ENCODE assay signal across 19 mouse cellular contexts in the genomic region with DNA sequence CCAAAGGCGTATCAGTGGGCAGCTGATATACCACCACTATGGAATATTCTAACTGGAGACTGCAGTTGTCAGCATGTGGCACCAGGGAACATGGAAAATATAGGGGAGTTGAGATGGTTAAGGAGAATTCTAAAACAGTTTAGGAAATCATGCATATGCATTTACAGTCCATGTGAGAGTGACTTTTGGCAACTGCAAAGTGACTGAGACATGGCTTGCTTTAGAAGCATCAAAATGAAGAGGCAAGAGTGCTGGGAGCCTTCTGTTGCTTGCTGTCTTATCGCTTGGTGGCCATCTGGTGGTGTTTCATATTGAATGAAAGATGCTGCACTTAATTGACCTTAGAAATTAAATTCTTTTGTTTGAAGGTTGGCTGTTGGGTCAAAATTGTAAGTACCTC. TPM values are rescaled to one million over a fixed set of nuclear protein-coding genes. Genes with fewer than 3 reads are reported as not detected.
DNase-seq lines count a peak whose midpoint lies in the region; ATAC-seq and TF ChIP-seq lines count a peak whose summit lies in the region.
"Had no signal": no experiment of that assay in that cellular context is flagged by ENCODE, and none has a peak within 500 bp of the region (broad histone marks: within the 10 kb centered on the region; RNA-seq: fewer than 3 reads in every experiment).

No protein-coding gene starts in this region.

- H3K9ac ChIP-seq in forebrain, postnatal 0 days, result no peak overlapping the region
- no peak overlapping the region for H3K9ac ChIP-seq in forebrain, embryonic 13.5 days
- H3K9ac ChIP-seq in midbrain, postnatal 0 days (replicated peaks; ENCODE audit: low read length, poor library complexity, severe bottlenecking), result no peak overlapping the region
- H3K9ac ChIP-seq in midbrain, embryonic 13.5 days (replicated peaks), result no peak overlapping the region
- H3K9ac ChIP-seq: hindbrain, embryonic 13.5 days; limb, embryonic 12.5 days; liver, postnatal 0 days; neural tube, embryonic 15.5 days had no signal

- no peaks in the 10 kb centered on the region for H3K4me1 ChIP-seq in forebrain, postnatal 0 days (ENCODE audit: insufficient read depth)
- no peaks in the 10 kb centered on the region for H3K4me1 ChIP-seq in forebrain, embryonic 13.5 days
- no peaks in the 10 kb centered on the region for H3K4me1 ChIP-seq in midbrain, postnatal 0 days (ENCODE audit: insufficient read depth, low read length)
- H3K4me1 ChIP-seq in midbrain, embryonic 13.5 days (replicated peaks), result no peaks in the 10 kb centered on the region
- H3K4me1 ChIP-seq: hindbrain, embryonic 13.5 days; limb, embryonic 12.5 days; midbrain, embryonic 10.5 days; neural tube, embryonic 15.5 days had no signal

- no peak overlapping the region for H3K4me3 ChIP-seq in forebrain, postnatal 0 days (ENCODE audit: low read depth, low read length)
- H3K4me3 ChIP-seq in forebrain, embryonic 13.5 days, result no peak overlapping the region
- H3K4me3 ChIP-seq in midbrain, postnatal 0 days (ENCODE audit: low read depth, low read length), result no peak overlapping the region
- H3K4me3 ChIP-seq in midbrain, embryonic 13.5 days (replicated peaks), result no peak overlapping the region
- H3K4me3 ChIP-seq: gastrocnemius, adult 2 months; hindbrain, embryonic 13.5 days; limb, embryonic 12.5 days; midbrain, embryonic 10.5 days; neural tube, embryonic 15.5 days had no signal

- whole genome bisulfite sequencing in forebrain, postnatal 0 days, result 75% methylated on average over 2 of the region's 2 CpGs
- 82% methylated on average over 2 of the region's 2 CpGs for WGBS in forebrain, embryonic 13.5 days
- 89% methylated on average over 2 of the region's 2 CpGs for WGBS in midbrain, postnatal 0 days
- WGBS in midbrain, embryonic 13.5 days, result 92% methylated on average over 2 of the region's 2 CpGs

- H3K4me2 ChIP-seq in forebrain, postnatal 0 days (ENCODE audit: low read depth), result no peak overlapping the region
- no peak overlapping the region for H3K4me2 ChIP-seq in forebrain, embryonic 13.5 days
- no peak overlapping the region for H3K4me2 ChIP-seq in midbrain, postnatal 0 days (ENCODE audit: low read depth, low read length, poor library complexity, severe bottlenecking)
- no peak overlapping the region for H3K4me2 ChIP-seq in midbrain, embryonic 13.5 days (replicated peaks)
- H3K4me2 ChIP-seq: hindbrain, embryonic 13.5 days; limb, embryonic 12.5 days; liver, embryonic 11.5 days; neural tube, embryonic 15.5 days had no signal

- H3K27me3 ChIP-seq in forebrain, postnatal 0 days (ENCODE audit: insufficient read depth, low read length), result no peaks in the 10 kb centered on the region
- H3K27me3 ChIP-seq in forebrain, embryonic 13.5 days, result no peaks in the 10 kb centered on the region
- no peaks in the 10 kb centered on the region for H3K27me3 ChIP-seq in midbrain, postnatal 0 days (ENCODE audit: insufficient read depth, low read length)
- H3K27me3 ChIP-seq in midbrain, embryonic 13.5 days, result no peaks in the 10 kb centered on the region
- H3K27me3 ChIP-seq: hindbrain, embryonic 13.5 days; limb, embryonic 12.5 days; neural tube, embryonic 15.5 days had no signal

- H3K9me3 ChIP-seq in forebrain, postnatal 0 days (ENCODE audit: low read length), result no peaks in the 10 kb centered on the region
- no peaks in the 10 kb centered on the region for H3K9me3 ChIP-seq in forebrain, embryonic 13.5 days (replicated peaks)
- H3K9me3 ChIP-seq in midbrain, postnatal 0 days (ENCODE audit: low read length), result no peaks in the 10 kb centered on the region
- H3K9me3 ChIP-seq in midbrain, embryonic 13.5 days, result no peaks in the 10 kb centered on the region
- H3K9me3 ChIP-seq: hindbrain, embryonic 13.5 days; limb, embryonic 12.5 days; midbrain, embryonic 10.5 days; neural tube, embryonic 15.5 days had no signal

- TF ChIP-seq CTCF in forebrain, postnatal 0 days (IDR thresholded peaks at IDR 0.05; ENCODE audit: low read depth), result no peak
- no peak for TF ChIP-seq CTCF in midbrain, postnatal 0 days (IDR thresholded peaks at IDR 0.05)

- peak; percentile 48 to 54 for DNase-seq in cerebellum, postnatal 10 days
- no peak for DNase-seq in cerebellum, adult 8-10 months
- DNase-seq in forebrain, postnatal 0 days, result peak; percentile 22
- DNase-seq in midbrain, postnatal 0 days (ENCODE audit: low spot score), result peak; percentile 10
- DNase-seq: adrenal gland, postnatal 25 days; gastrocnemius, adult 2 months; kidney, adult 2 months; liver, postnatal 0 days had no signal

- H3K36me3 ChIP-seq in forebrain, postnatal 0 days (ENCODE audit: insufficient read depth), result peaks cover 25% of the 10 kb centered on the region
- peaks cover 43% of the 10 kb centered on the region for H3K36me3 ChIP-seq in forebrain, embryonic 13.5 days (ENCODE audit: poor library complexity, severe bottlenecking)
- peaks cover 25% of the 10 kb centered on the region for H3K36me3 ChIP-seq in midbrain, postnatal 0 days (ENCODE audit: insufficient read depth, low read length)
- H3K36me3 ChIP-seq in midbrain, embryonic 13.5 days, result peaks cover 35% of the 10 kb centered on the region

- ATAC-seq in forebrain, postnatal 0 days, result peak; percentile 82
- no peak; the same call in 1 of the 2 replicates for ATAC-seq in forebrain, embryonic 13.5 days
- ATAC-seq in midbrain, postnatal 0 days (ENCODE audit: low FRiP score), result no peak
- no peak for ATAC-seq in midbrain, embryonic 13.5 days
- no peak for ATAC-seq in erythroblast, adult 5-6 weeks (replicated peaks; ENCODE audit: low FRiP score, poor library complexity, severe bottlenecking)
- ATAC-seq: CD4-positive, CD25-positive, alpha-beta regulatory T cell, adult 4 months; liver, postnatal 0 days; lung, postnatal 0 days had no signal

- no peak overlapping the region for H3K27ac ChIP-seq in forebrain, postnatal 0 days (ENCODE audit: low read depth, low read length)
- no peak overlapping the region for H3K27ac ChIP-seq in forebrain, embryonic 13.5 days
- no peak overlapping the region for H3K27ac ChIP-seq in midbrain, postnatal 0 days (ENCODE audit: low read depth, low read length)
- H3K27ac ChIP-seq in midbrain, embryonic 13.5 days, result no peak overlapping the region
- H3K27ac ChIP-seq: gastrocnemius, adult 2 months; hindbrain, embryonic 13.5 days; kidney, postnatal 0 days; limb, embryonic 12.5 days; midbrain, embryonic 10.5 days; neural tube, embryonic 15.5 days had no signal

RNA-seq across cellular contexts. Expression of gene Ebpl, which starts 7.1 kb away (rescaled TPM):
- total RNA-seq in forebrain, postnatal 0 days (2014; rRNA removed), result 2.7 and 3.4 TPM in 2 replicates
- 9.3 and 9.7 TPM in 2 replicates for polyA plus RNA-seq in forebrain, postnatal 0 days (2015; fragmentation: Nextera tagmentation; extraction: Ambion mirVana)
- polyA plus RNA-seq in forebrain, embryonic 13.5 days (2015; fragmentation: Nextera tagmentation; extraction: Ambion mirVana), result 10.6 and 11.3 TPM in 2 replicates
- 3.4 and 4.2 TPM in 2 replicates for total RNA-seq in midbrain, postnatal 0 days (2014; rRNA removed)
- polyA plus RNA-seq in midbrain, postnatal 0 days (2015; fragmentation: Nextera tagmentation; extraction: Ambion mirVana), result 8.8 and 9.0 TPM in 2 replicates
- 9.0 and 9.3 TPM in 2 replicates for polyA plus RNA-seq in midbrain, embryonic 13.5 days (2015; fragmentation: Nextera tagmentation; extraction: Ambion mirVana)
- 0.19 and 0.42 TPM in 2 replicates for total RNA-seq in erythroblast, adult 5-6 weeks (2015; ENCODE audit: low replicate concordance)
- total RNA-seq in erythroblast, adult 5-6 weeks (2017; ENCODE audit: low replicate concordance), result 0.09 and 1.1 TPM in 2 replicates

RNA-seq across cellular contexts. Expression of gene Arl11, which starts 57.7 kb away (rescaled TPM):
- total RNA-seq in forebrain, postnatal 0 days (2014; rRNA removed), result 0.23 and 0.57 TPM in 2 replicates
- polyA plus RNA-seq in forebrain, postnatal 0 days (2015; fragmentation: Nextera tagmentation; extraction: Ambion mirVana), result 0.54 and 0.62 TPM in 2 replicates
- polyA plus RNA-seq in forebrain, embryonic 13.5 days (2015; fragmentation: Nextera tagmentation; extraction: Ambion mirVana), result 0.31 and 0.59 TPM in 2 replicates
- 0.14 TPM in 1 of 2 replicates, not detected in the other for total RNA-seq in midbrain, postnatal 0 days (2014; rRNA removed)
- 0.55 and 0.63 TPM in 2 replicates for polyA plus RNA-seq in midbrain, postnatal 0 days (2015; fragmentation: Nextera tagmentation; extraction: Ambion mirVana)
- polyA plus RNA-seq in midbrain, embryonic 13.5 days (2015; fragmentation: Nextera tagmentation; extraction: Ambion mirVana), result 0.20 and 0.44 TPM in 2 replicates
- total RNA-seq in erythroblast, adult 5-6 weeks (2015; ENCODE audit: low replicate concordance), result 5.4 and 7.3 TPM in 2 replicates
- total RNA-seq in erythroblast, adult 5-6 weeks (2017; ENCODE audit: low replicate concordance), result 2.3 and 2.9 TPM in 2 replicates
- polyA plus RNA-seq: CD4-positive, CD25-positive, alpha-beta regulatory T cell, adult 4 months had no signal
